Mouse (Mus musculus): Measurements from ENCODE around the gene Zdhhc18. TPM values are rescaled to one million over a fixed set of nuclear protein-coding genes. Genes with fewer than 3 reads are reported as not detected.
A peak's percentile ranks its signal among the peaks of the same experiment; 100 is the strongest.

Gene Zdhhc18
- polyA plus RNA-seq, 1 experiment: 43.8 TPM

- no peak overlapping the region for H3K4me3 ChIP-seq (ENCODE audit: low read depth, low read length)
- H3K27ac ChIP-seq (ENCODE audit: insufficient read depth, low read length): no peak overlapping the region
- peaks cover 6% of the 10 kb centered on the region; the same call in 1 of the 2 replicates for H3K36me3 ChIP-seq (ENCODE audit: control insufficient read depth, insufficient read depth, low read length, poor library complexity, severe bottlenecking)
- H3K4me1 ChIP-seq (ENCODE audit: control insufficient read depth, insufficient read depth, low read length): peaks cover 15% of the 10 kb centered on the region
- H3K9me3 ChIP-seq (replicated peaks; ENCODE audit: control insufficient read depth, insufficient read depth, low read length, poor library complexity, severe bottlenecking): peaks cover 4% of the 10 kb centered on the region; the same call in 1 of the 2 replicates
- H3K27me3 ChIP-seq (ENCODE audit: control insufficient read depth, insufficient read depth, low read length, poor library complexity, severe bottlenecking): no peaks in the 10 kb centered on the region
- TF ChIP-seq CTCF (IDR thresholded peaks at IDR 0.05; ENCODE audit: low read depth, low read length): peak; percentile 99
- TF ChIP-seq POLR2A (IDR thresholded peaks at IDR 0.05; ENCODE audit: insufficient read depth, low read length): no peak
- TF ChIP-seq EP300 (IDR thresholded peaks at IDR 0.05; ENCODE audit: insufficient read depth, low read depth, low read length): no peak
- no peak overlapping the region for H3K9ac ChIP-seq (ENCODE audit: low read depth, poor library complexity, severe bottlenecking)
Observed at GRCm38 (mm10) chr4:133609719-133610118, 40.2 kb downstream of the Zdhhc18 start.

GRCm38 (mm10) chr4:133607284-133607683, 42.7 kb downstream of the Zdhhc18 start:
- Histone ChIP-seq H3K9ac (ENCODE audit: low read depth, poor library complexity, severe bottlenecking) (peak overlapping the region; percentile 52; the same call in 1 of the 2 replicates), H3K36me3 (ENCODE audit: control insufficient read depth, insufficient read depth, low read length, poor library complexity, severe bottlenecking) (no peaks in the 10 kb centered on the region), H3K9me3 (replicated peaks; ENCODE audit: control insufficient read depth, insufficient read depth, low read length, poor library complexity, severe bottlenecking) (peaks cover 4% of the 10 kb centered on the region; the same call in 1 of the 2 replicates), H3K4me1 (ENCODE audit: control insufficient read depth, insufficient read depth, low read length) (peaks cover 23% of the 10 kb centered on the region), H3K27ac (ENCODE audit: insufficient read depth, low read length) (peak overlapping the region; percentile 52), H3K4me3 (ENCODE audit: low read depth, low read length) (no peak overlapping the region), H3K27me3 (ENCODE audit: control insufficient read depth, insufficient read depth, low read length, poor library complexity, severe bottlenecking) (no peaks in the 10 kb centered on the region)
- TF ChIP-seq POLR2A (IDR thresholded peaks at IDR 0.05; ENCODE audit: insufficient read depth, low read length) (no peak), EP300 (IDR thresholded peaks at IDR 0.05; ENCODE audit: insufficient read depth, low read depth, low read length) (peak; percentile 95), CTCF (IDR thresholded peaks at IDR 0.05; ENCODE audit: low read depth, low read length) (no peak)

- Histone ChIP-seq H3K27me3 (ENCODE audit: control insufficient read depth, insufficient read depth, low read length, poor library complexity, severe bottlenecking) (no peaks in the 10 kb centered on the region), H3K4me3 (ENCODE audit: low read depth, low read length) (no peak overlapping the region), H3K9me3 (replicated peaks; ENCODE audit: control insufficient read depth, insufficient read depth, low read length, poor library complexity, severe bottlenecking) (no peaks in the 10 kb centered on the region), H3K27ac (ENCODE audit: insufficient read depth, low read length) (peak overlapping the region; percentile 91), H3K4me1 (ENCODE audit: control insufficient read depth, insufficient read depth, low read length) (peaks cover 25% of the 10 kb centered on the region), H3K36me3 (ENCODE audit: control insufficient read depth, insufficient read depth, low read length, poor library complexity, severe bottlenecking) (no peaks in the 10 kb centered on the region), H3K9ac (ENCODE audit: low read depth, poor library complexity, severe bottlenecking) (peak overlapping the region; percentile 52)
- TF ChIP-seq CTCF (IDR thresholded peaks at IDR 0.05; ENCODE audit: low read depth, low read length): no peak
- peak; percentile 88 for TF ChIP-seq EP300 (IDR thresholded peaks at IDR 0.05; ENCODE audit: insufficient read depth, low read depth, low read length)
Observed at GRCm38 (mm10) chr4:133605330-133605729, 44.6 kb downstream of the Zdhhc18 start.

GRCm38 (mm10) chr4:133604856-133605255, 45.1 kb downstream of the Zdhhc18 start:
- H3K9me3 ChIP-seq (replicated peaks; ENCODE audit: control insufficient read depth, insufficient read depth, low read length, poor library complexity, severe bottlenecking): no peaks in the 10 kb centered on the region
- H3K27ac ChIP-seq (ENCODE audit: insufficient read depth, low read length): peak overlapping the region; percentile 91
- H3K9ac ChIP-seq (ENCODE audit: low read depth, poor library complexity, severe bottlenecking): no peak overlapping the region
- peaks cover 25% of the 10 kb centered on the region for H3K4me1 ChIP-seq (ENCODE audit: control insufficient read depth, insufficient read depth, low read length)
- H3K4me3 ChIP-seq (ENCODE audit: low read depth, low read length): no peak overlapping the region
- H3K27me3 ChIP-seq (ENCODE audit: control insufficient read depth, insufficient read depth, low read length, poor library complexity, severe bottlenecking): no peaks in the 10 kb centered on the region
- TF ChIP-seq EP300 (IDR thresholded peaks at IDR 0.05; ENCODE audit: insufficient read depth, low read depth, low read length): peak; percentile 84
- no peak for TF ChIP-seq POLR2A (IDR thresholded peaks at IDR 0.05; ENCODE audit: insufficient read depth, low read length)
- no peak for TF ChIP-seq CTCF (IDR thresholded peaks at IDR 0.05; ENCODE audit: low read depth, low read length)
- H3K36me3 ChIP-seq (ENCODE audit: control insufficient read depth, insufficient read depth, low read length, poor library complexity, severe bottlenecking): no peaks in the 10 kb centered on the region

- Histone ChIP-seq H3K4me1 (ENCODE audit: control insufficient read depth, insufficient read depth, low read length) (peaks cover 25% of the 10 kb centered on the region), H3K36me3 (ENCODE audit: control insufficient read depth, insufficient read depth, low read length, poor library complexity, severe bottlenecking) (no peaks in the 10 kb centered on the region), H3K27ac (ENCODE audit: insufficient read depth, low read length) (peak overlapping the region; percentile 84), H3K4me3 (ENCODE audit: low read depth, low read length) (no peak overlapping the region), H3K9me3 (replicated peaks; ENCODE audit: control insufficient read depth, insufficient read depth, low read length, poor library complexity, severe bottlenecking) (no peaks in the 10 kb centered on the region), H3K9ac (ENCODE audit: low read depth, poor library complexity, severe bottlenecking) (no peak overlapping the region), H3K27me3 (ENCODE audit: control insufficient read depth, insufficient read depth, low read length, poor library complexity, severe bottlenecking) (no peaks in the 10 kb centered on the region)
- TF ChIP-seq EP300 (IDR thresholded peaks at IDR 0.05; ENCODE audit: insufficient read depth, low read depth, low read length): peak; percentile 75; the same call in 1 of the 2 replicates
- TF ChIP-seq POLR2A (IDR thresholded peaks at IDR 0.05; ENCODE audit: insufficient read depth, low read length): no peak
- TF ChIP-seq CTCF (IDR thresholded peaks at IDR 0.05; ENCODE audit: low read depth, low read length): no peak
Observed at GRCm38 (mm10) chr4:133604175-133604574, 45.8 kb downstream of the Zdhhc18 start.

GRCm38 (mm10) chr4:133603056-133603455, 46.9 kb downstream of the Zdhhc18 start:
- TF ChIP-seq CTCF (IDR thresholded peaks at IDR 0.05; ENCODE audit: low read depth, low read length) (no peak), EP300 (IDR thresholded peaks at IDR 0.05; ENCODE audit: insufficient read depth, low read depth, low read length) (no peak), POLR2A (IDR thresholded peaks at IDR 0.05; ENCODE audit: insufficient read depth, low read length) (no peak)
- H3K9ac ChIP-seq (ENCODE audit: low read depth, poor library complexity, severe bottlenecking): no peak overlapping the region
- H3K9me3 ChIP-seq (replicated peaks; ENCODE audit: control insufficient read depth, insufficient read depth, low read length, poor library complexity, severe bottlenecking): no peaks in the 10 kb centered on the region
- no peak overlapping the region for H3K4me3 ChIP-seq (ENCODE audit: low read depth, low read length)
- no peaks in the 10 kb centered on the region for H3K36me3 ChIP-seq (ENCODE audit: control insufficient read depth, insufficient read depth, low read length, poor library complexity, severe bottlenecking)
- H3K4me1 ChIP-seq (ENCODE audit: control insufficient read depth, insufficient read depth, low read length): peaks cover 25% of the 10 kb centered on the region
- peak overlapping the region; percentile 84 for H3K27ac ChIP-seq (ENCODE audit: insufficient read depth, low read length)
- H3K27me3 ChIP-seq (ENCODE audit: control insufficient read depth, insufficient read depth, low read length, poor library complexity, severe bottlenecking): no peaks in the 10 kb centered on the region

Measured in ES-Bruce4 (cell line).